In genomic region chr12:17175124-17175523, GRCm38 (mm10) we compare ENCODE assay signal across 9 mouse cellular contexts. TPM values are rescaled to one million over a fixed set of nuclear protein-coding genes. Genes with fewer than 3 reads are reported as not detected.
A peak's percentile ranks its signal among the peaks of the same experiment; 100 is the strongest.
DNase-seq lines count a peak whose midpoint lies in the region; ATAC-seq and TF ChIP-seq lines count a peak whose summit lies in the region.
"Had no signal": no experiment of that assay in that cellular context is flagged by ENCODE, and none has a peak within 500 bp of the region (broad histone marks: within the 10 kb centered on the region; RNA-seq: fewer than 3 reads in every experiment).

No protein-coding gene starts in this region.

- no peak overlapping the region for H3K27ac ChIP-seq in lung, embryonic 15.5 days
- no peak overlapping the region for H3K27ac ChIP-seq in forebrain, embryonic 16.5 days (ENCODE audit: low read length)
- no peak overlapping the region for H3K27ac ChIP-seq in limb, embryonic 14.5 days (replicated peaks; ENCODE audit: low read depth, low read length)
- no peak overlapping the region for H3K27ac ChIP-seq in stomach, embryonic 16.5 days (ENCODE audit: low read length)

- WGBS in lung, embryonic 15.5 days: 72% methylated on average over 20 of the region's 20 CpGs
- 80% methylated on average over 20 of the region's 20 CpGs for WGBS in forebrain, embryonic 16.5 days
- 84% methylated on average over 17 of the region's 20 CpGs for WGBS in limb, embryonic 14.5 days
- 75% methylated on average over 20 of the region's 20 CpGs for WGBS in stomach, embryonic 16.5 days

- ATAC-seq in lung, embryonic 15.5 days (ENCODE audit: borderline replicate concordance, extremely low read depth, low FRiP score, low TSS enrichment): no peak
- no peak for ATAC-seq in forebrain, embryonic 16.5 days
- ATAC-seq in limb, embryonic 14.5 days (ENCODE audit: low FRiP score, low read depth): no peak
- no peak for ATAC-seq in stomach, embryonic 16.5 days (ENCODE audit: insufficient read depth, low FRiP score)

- no peaks in the 10 kb centered on the region for H3K36me3 ChIP-seq in lung, embryonic 15.5 days
- no peaks in the 10 kb centered on the region for H3K36me3 ChIP-seq in forebrain, embryonic 16.5 days (ENCODE audit: control insufficient read depth, insufficient read depth)
- no peaks in the 10 kb centered on the region for H3K36me3 ChIP-seq in limb, embryonic 14.5 days (ENCODE audit: control insufficient read depth, insufficient read depth, low read length)
- no peaks in the 10 kb centered on the region for H3K36me3 ChIP-seq in stomach, embryonic 16.5 days (ENCODE audit: control insufficient read depth, insufficient read depth, low read length)

- peaks cover 41% of the 10 kb centered on the region for H3K27me3 ChIP-seq in lung, embryonic 15.5 days
- H3K27me3 ChIP-seq in forebrain, embryonic 16.5 days (replicated peaks; ENCODE audit: control insufficient read depth, insufficient read depth, low read length): peaks cover 12% of the 10 kb centered on the region
- peaks cover 14% of the 10 kb centered on the region for H3K27me3 ChIP-seq in limb, embryonic 14.5 days (ENCODE audit: control insufficient read depth, insufficient read depth, low read length)
- peaks cover 26% of the 10 kb centered on the region for H3K27me3 ChIP-seq in stomach, embryonic 16.5 days (ENCODE audit: control insufficient read depth, insufficient read depth, low read length)

- H3K4me2 ChIP-seq in lung, embryonic 15.5 days: peak overlapping the region; percentile 91
- peak overlapping the region; percentile 100 for H3K4me2 ChIP-seq in forebrain, embryonic 16.5 days (ENCODE audit: low read length)
- H3K4me2 ChIP-seq in limb, embryonic 14.5 days (replicated peaks; ENCODE audit: low read depth, low read length, severe bottlenecking): peak overlapping the region; percentile 97
- H3K4me2 ChIP-seq in stomach, embryonic 16.5 days (ENCODE audit: low read depth, low read length): peak overlapping the region; percentile 94; the same call in 1 of the 2 replicates

- no peak overlapping the region for H3K9ac ChIP-seq in lung, embryonic 15.5 days
- peak overlapping the region; percentile 82; the same call in 1 of the 2 replicates for H3K9ac ChIP-seq in forebrain, embryonic 16.5 days (replicated peaks; ENCODE audit: low read depth, low read length)
- no peak overlapping the region for H3K9ac ChIP-seq in limb, embryonic 14.5 days (ENCODE audit: low read depth, low read length, severe bottlenecking)
- H3K9ac ChIP-seq in stomach, embryonic 16.5 days (ENCODE audit: low read length): no peak overlapping the region

- no peaks in the 10 kb centered on the region for H3K9me3 ChIP-seq in lung, embryonic 15.5 days
- no peaks in the 10 kb centered on the region; the same call in 1 of the 2 replicates for H3K9me3 ChIP-seq in forebrain, embryonic 16.5 days (ENCODE audit: control insufficient read depth, low read length)
- no peaks in the 10 kb centered on the region for H3K9me3 ChIP-seq in limb, embryonic 14.5 days (ENCODE audit: control insufficient read depth, low read length)
- no peaks in the 10 kb centered on the region for H3K9me3 ChIP-seq in stomach, embryonic 16.5 days (replicated peaks; ENCODE audit: control insufficient read depth, low read length)

- peak overlapping the region; percentile 41; the same call in 1 of the 2 replicates for H3K4me3 ChIP-seq in lung, embryonic 15.5 days
- H3K4me3 ChIP-seq in forebrain, embryonic 16.5 days (replicated peaks; ENCODE audit: low read length): peak overlapping the region; percentile 69
- H3K4me3 ChIP-seq in limb, embryonic 14.5 days (replicated peaks; ENCODE audit: low read length): peak overlapping the region; percentile 51; the same call in 1 of the 2 replicates
- peak overlapping the region; percentile 51; the same call in 1 of the 2 replicates for H3K4me3 ChIP-seq in stomach, embryonic 16.5 days (replicated peaks; ENCODE audit: low read length)
- H3K4me3 ChIP-seq: erythroblast, embryonic 14.5 days had no signal

- H3K4me1 ChIP-seq in lung, embryonic 15.5 days: peaks cover 15% of the 10 kb centered on the region
- H3K4me1 ChIP-seq in forebrain, embryonic 16.5 days (replicated peaks; ENCODE audit: control insufficient read depth, insufficient read depth, low read length): peaks cover 8% of the 10 kb centered on the region
- H3K4me1 ChIP-seq in limb, embryonic 14.5 days (ENCODE audit: control insufficient read depth, insufficient read depth, low read length): 0 out of 2 replicates have a peak, but pooled peaks cover 6% of the 10 kb centered on the region
- H3K4me1 ChIP-seq in stomach, embryonic 16.5 days (ENCODE audit: control insufficient read depth, insufficient read depth, low read length): peaks cover 4% of the 10 kb centered on the region

- no peak for DNase-seq in lung, postnatal 10 days
- DNase-seq in limb, embryonic 14.5 days (ENCODE audit: low spot score): no peak
- DNase-seq in Muller cell, postnatal 12 days (ENCODE audit: inconsistent ontology term): no peak
- no peak for DNase-seq in left cerebral cortex, adult 9 months (ENCODE audit: low spot score in 2 of 2)
- DNase-seq: thymus, postnatal 36 days had no signal

- TF ChIP-seq POLR2A in limb, embryonic 14.5 days (IDR thresholded peaks at IDR 0.05; ENCODE audit: borderline replicate concordance, extremely low read depth, insufficient read depth, insufficient read length): no peak

RNA-seq across cellular contexts. Expression of gene Kcnf1, which starts 1.6 kb away (rescaled TPM):
- polyA plus RNA-seq in lung, embryonic 15.5 days (2015; fragmentation: Nextera tagmentation; extraction: Ambion mirVana): 0.21 and 0.42 TPM in 2 replicates
- polyA plus RNA-seq in forebrain, embryonic 16.5 days (2015; fragmentation: Nextera tagmentation; extraction: Ambion mirVana): 5.0 and 6.6 TPM in 2 replicates
- 0.91 and 0.97 TPM in 2 replicates for polyA plus RNA-seq in limb, embryonic 14.5 days (2012; rRNA removed)
- polyA plus RNA-seq in limb, embryonic 14.5 days (2014; fragmentation: Nextera tagmentation; extraction: Ambion mirVana): 0.90 and 0.92 TPM in 2 replicates
- 0.34 and 0.50 TPM in 2 replicates for polyA plus RNA-seq in stomach, embryonic 16.5 days (2015; fragmentation: Nextera tagmentation; extraction: Ambion mirVana)
- polyA plus RNA-seq: erythroblast, embryonic 14.5 days had no signal
